Mouse (Mus musculus) monocyte, adult 59 days (primary cell): Measurements from ENCODE around the gene Zfp771. TPM values are rescaled to one million over a fixed set of nuclear protein-coding genes. Genes with fewer than 3 reads are reported as not detected.

Source experiments
- total RNA-seq, 2 experiments: library from RNA; stranded (reverse); gene quantifications; one replicate each; pipeline ENCODE4 v1.2.4; 2023

Zfp771 gene
- total RNA-seq = 1 to 10 TPM; 7.0 to 8.8 TPM

GRCm38 (mm10) chr7:127243870-127244657 is at the start of gene Zfp771:
TSS of gene Zfp771 (plus strand) at chr7:127244274.

DNA sequence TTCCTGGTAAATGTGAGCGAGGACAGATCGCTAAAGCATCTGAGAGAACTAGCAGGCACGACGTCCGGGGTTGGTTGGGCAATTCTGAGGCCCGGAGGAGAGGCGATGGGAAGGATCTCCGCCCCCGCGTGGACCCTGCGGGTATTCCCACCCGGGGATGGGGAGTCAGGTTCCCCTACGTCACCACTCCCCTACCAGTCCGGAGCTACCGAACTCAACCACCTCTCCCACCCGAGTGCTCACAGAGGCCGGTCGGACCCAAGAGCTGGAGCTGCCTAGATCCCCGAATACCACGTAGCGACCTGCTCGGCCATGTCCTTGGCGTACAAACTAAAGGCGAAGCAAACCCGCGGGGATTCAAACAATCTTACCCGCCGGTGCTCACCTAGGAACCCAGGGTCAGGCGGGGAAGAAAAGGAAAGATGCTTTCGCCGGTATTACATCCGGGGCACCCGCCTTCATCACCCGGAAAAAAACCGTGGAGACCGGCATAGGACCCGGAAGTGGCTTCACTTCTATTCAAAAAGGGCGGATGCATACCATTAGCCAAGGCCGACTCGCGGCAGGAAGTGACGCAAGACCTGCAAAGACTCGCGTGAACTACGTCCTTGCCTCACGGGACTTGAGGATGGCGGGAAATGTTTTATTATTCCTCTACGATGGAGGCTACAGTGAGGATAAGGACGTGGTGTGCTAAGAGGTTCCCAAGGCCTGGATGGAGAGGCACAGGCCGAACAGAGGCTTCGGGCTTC is 48.4 kb upstream of the Zfp771 start, which contains the start of gene Cd2bp2:
Gene Cd2bp2 (minus strand): TSS at position 507 of the 752 bp plus-strand sequence.

GRCm38 (mm10) chr7:127208295-127208552 is 35.9 kb upstream of the Zfp771 start, which contains the start of gene Tbc1d10b:
TSS of gene Tbc1d10b (minus strand) at chr7:127208468.

DNA sequence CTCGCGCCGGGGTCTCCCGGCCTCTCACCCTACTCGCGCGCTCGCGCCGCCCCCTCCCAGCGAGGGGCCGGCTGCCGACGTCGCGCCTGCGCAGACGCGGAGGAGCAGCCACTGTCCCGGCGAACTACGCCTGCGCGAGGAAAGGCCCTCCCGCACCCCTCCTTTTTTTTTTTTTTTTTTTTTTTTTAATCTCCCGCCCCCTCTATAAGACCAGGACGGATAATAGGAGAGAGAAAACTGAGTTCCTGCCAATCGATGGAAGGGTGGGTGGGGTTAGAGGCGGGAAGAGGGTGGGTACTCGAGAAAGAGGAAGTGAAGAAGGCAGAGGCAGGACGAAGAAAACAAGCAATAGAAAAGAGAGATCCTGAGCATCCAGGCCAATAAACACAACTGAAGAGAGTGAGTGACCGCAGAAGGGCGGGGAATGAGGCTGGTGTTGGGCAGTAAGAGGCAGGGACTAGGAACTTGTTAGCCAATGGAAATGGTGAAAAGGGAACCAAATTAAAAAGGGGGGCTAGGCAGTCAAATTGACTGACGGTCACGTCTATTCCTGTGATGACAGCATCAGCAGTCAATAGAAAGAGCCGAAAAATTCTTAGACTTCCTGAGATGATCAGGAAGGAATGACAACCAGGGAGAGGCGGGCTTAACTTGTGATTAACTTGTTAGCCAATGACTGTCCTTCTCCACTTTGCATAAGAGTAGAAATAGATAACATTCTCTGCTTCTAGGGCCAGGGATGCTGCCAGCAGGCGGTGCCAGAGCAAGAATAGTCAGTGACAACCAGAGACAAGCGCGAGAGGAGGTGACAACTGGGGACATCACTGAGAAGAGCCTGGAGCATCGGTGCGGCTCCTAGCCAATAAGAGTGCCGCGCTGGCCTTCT is 35.3 kb upstream of the Zfp771 start, which contains the start of gene Mylpf:
Gene Mylpf (plus strand): TSS at position 338 of the 886 bp plus-strand sequence.

DNA sequence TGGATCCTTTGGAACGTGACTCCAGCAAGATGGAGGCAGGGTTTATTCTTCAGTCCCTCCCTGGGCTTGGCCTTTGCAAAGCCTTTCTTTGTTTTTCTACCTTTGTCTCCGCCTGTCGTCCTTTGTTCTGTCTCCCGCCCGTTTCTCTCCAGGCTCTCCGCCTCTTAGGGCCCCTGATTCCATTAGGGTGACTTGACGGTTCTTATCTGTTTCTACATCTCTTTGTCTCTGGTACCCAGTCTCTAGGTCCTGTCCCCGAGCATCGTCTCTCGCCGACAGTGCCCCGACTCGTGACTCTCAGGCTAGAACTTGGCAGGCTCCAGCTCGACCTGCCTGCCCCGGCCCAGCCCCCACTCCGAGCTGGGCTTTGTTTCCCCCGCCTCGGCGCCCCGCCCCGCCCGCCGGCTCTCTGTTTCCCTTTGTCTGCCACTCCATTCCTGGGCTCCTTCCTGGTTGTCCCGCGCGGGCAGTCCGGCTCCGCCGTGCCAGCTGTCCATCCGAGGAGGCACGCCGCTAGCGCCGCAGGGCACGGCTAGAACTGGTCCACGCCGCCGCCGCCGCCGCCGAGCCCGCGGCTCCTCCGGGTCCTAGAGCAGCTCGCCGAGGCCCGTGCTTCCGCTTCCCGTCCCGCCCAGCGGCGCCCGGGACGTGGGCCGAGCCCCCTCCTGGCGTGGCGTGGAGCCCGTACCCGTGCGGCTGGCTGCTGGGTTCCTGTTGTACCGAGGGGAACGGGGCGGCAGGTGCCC is 11.3 kb upstream of the Zfp771 start, which contains the start of the genes Zfp553 and Sept1:
Gene Zfp553 (plus strand): TSS at position 440 of the 746 bp plus-strand sequence.
Gene Sept1 (minus strand): TSS at position 509 of the 746 bp plus-strand sequence.

DNA sequence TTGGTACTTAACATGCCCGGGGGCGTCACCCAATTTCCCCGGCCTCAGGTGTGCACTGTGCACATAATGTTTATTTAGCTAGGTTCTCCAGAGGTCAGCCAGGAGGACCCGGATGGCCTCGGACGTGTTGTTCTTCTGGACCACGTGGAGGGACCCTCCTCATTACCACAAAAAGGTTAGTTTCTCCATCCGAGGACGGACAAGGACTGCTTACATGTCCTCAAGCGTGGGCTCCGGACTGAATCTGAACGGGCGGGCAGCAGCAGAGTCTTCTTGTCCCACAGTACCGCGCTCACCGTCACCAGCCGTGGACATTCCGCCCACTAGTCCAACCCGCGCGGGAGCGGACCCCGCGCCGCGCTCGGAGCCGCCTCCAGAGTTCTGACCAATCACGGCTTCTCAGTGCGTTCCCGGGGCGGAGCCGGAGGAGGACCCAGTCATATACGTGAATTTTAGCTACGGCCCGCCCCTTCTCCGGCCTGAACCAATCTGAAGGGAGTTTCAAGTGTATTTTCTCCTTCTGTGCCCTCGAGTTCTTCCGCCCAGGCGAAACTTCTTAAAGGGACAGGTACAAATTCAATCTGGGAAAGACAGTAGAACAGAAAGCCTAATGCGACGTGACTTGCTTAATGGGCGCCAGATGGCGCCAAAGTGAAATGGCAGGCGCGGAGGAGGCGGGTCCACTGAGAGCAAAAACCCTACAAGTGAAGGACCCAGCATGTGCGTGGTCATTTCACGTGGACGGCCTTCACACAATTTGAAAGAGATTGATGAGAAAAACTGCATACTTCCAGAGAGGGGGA is 16.4 kb downstream of the Zfp771 start, which contains the start of gene Dctpp1:
Gene Dctpp1 (minus strand): TSS at position 401 of the 803 bp plus-strand sequence.

DNA sequence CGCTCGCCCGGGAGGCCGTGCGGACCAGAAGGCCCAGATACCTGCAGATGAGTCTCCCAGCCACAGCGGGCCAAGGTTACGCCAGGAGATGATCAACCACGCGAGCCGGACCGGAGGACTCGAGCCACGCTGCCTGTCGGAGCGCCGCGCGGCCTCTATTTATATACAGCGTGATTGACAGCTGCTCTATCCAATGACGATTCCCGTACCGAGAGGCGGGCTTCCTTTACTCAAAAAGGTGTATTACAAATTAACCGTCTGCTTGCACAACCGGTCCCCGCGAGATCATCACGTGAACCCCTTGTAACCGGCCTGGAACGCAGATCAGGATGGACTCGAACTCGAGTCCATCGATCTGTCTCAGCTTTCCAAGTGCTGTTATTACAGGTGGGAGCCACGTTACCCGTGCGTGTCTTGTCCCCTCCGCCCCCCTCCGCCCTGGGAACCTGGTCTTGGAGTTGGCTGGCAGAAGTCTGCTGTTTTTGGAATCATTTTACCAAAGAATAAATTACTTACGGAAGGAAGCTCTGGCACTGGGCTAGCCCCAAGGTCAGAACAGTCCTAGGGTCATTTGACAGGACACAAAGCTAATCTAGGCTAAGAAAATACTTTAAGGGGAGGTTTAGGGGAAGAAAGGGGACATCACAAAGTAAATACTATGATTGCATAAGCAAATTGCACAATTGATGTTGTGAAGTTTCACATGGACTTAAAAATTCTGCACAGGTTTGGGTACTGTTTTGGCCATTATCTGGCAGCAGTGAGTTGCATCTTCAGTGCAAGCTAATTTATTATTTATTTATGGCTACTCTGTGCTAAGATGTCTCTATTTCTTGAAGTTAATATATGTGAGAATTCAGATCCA is 30.1 kb downstream of the Zfp771 start, which contains the start of gene Sephs2:
Gene Sephs2 (minus strand): TSS at position 131 of the 865 bp plus-strand sequence.

GRCm38 (mm10) chr7:127296098-127296497 is 52.0 kb downstream of the Zfp771 start, which contains the start of gene Itgal:
TSS of gene Itgal (plus strand) at chr7:127296260.

Other genes with a start within 250 kb of the Zfp771 start
- 100 to 1,000 TPM; 116 to 123 TPM for gene Mvp, start 229.7 kb upstream of the Zfp771 start, total RNA-seq
- gene Pagr1b, start 227.8 kb upstream of the Zfp771 start, total RNA-seq = 1 to 10 TPM in 1 of 2 experiments, not detected in 1; 9.0 TPM
- 10 to 100 TPM in 1 of 2 experiments, 1 to 10 TPM in 1; 2.2 to 14.5 TPM for gene Pagr1a, start 226.9 kb upstream of the Zfp771 start, total RNA-seq
- 10 to 100 TPM; 29.0 to 34.8 TPM for gene Gm42742, start 223.2 kb upstream of the Zfp771 start, total RNA-seq
- gene Prrt2, start 223.1 kb upstream of the Zfp771 start, total RNA-seq = 1 to 10 TPM; 1.3 TPM
- gene Maz, start 217.2 kb upstream of the Zfp771 start, total RNA-seq = 100 to 1,000 TPM; 166 to 172 TPM
- 1 to 10 TPM; 1.7 to 2.3 TPM for gene Kif22, start 201.8 kb upstream of the Zfp771 start, total RNA-seq
- gene Zg16, start 156.9 kb upstream of the Zfp771 start, total RNA-seq = under 1 TPM in 1 of 2 experiments, not detected in 1; 0.85 TPM
- 10 to 100 TPM; 64.8 to 66.9 TPM for gene AI467606, start 152.9 kb upstream of the Zfp771 start, total RNA-seq
- gene Qprt, start 122.0 kb upstream of the Zfp771 start, total RNA-seq = 10 to 100 TPM; 10.5 to 12.1 TPM
- 100 to 1,000 TPM; 289 to 346 TPM for gene Spn, start 106.5 kb upstream of the Zfp771 start, total RNA-seq
- gene Cd2bp2, start 48.2 kb upstream of the Zfp771 start, total RNA-seq = 10 to 100 TPM; 52.2 to 60.9 TPM
- 100 to 1,000 TPM in 1 of 2 experiments, 10 to 100 TPM in 1; 94.8 to 106 TPM for gene Tbc1d10b, start 35.8 kb upstream of the Zfp771 start, total RNA-seq
- not detected for gene Mylpf, start 35.4 kb upstream of the Zfp771 start, total RNA-seq
- 1 to 10 TPM; 4.5 TPM for gene Zfp553, start 11.2 kb upstream of the Zfp771 start, total RNA-seq
- 1 to 10 TPM; 5.4 to 5.5 TPM for gene Sept1, start 11.1 kb upstream of the Zfp771 start, total RNA-seq
- gene Dctpp1, start 16.4 kb downstream of the Zfp771 start, total RNA-seq = 10 to 100 TPM; 15.2 to 17.6 TPM
- gene Sephs2, start 29.8 kb downstream of the Zfp771 start, total RNA-seq = 10 to 100 TPM; 66.0 to 73.4 TPM
- gene Itgal, start 52.0 kb downstream of the Zfp771 start, total RNA-seq = 100 to 1,000 TPM; 900 to 916 TPM
- gene Zfp768, start 101.3 kb downstream of the Zfp771 start, total RNA-seq = 1 to 10 TPM; 6.1 to 7.0 TPM
- 1 to 10 TPM; 8.8 to 9.0 TPM for gene Zfp747, start 131.8 kb downstream of the Zfp771 start, total RNA-seq
- gene 9130019O22Rik, start 142.9 kb downstream of the Zfp771 start, total RNA-seq = 1 to 10 TPM; 2.4 TPM
- 1 to 10 TPM; 1.7 to 2.9 TPM for gene E430018J23Rik, start 149.4 kb downstream of the Zfp771 start, total RNA-seq
- gene Zfp764, start 162.5 kb downstream of the Zfp771 start, total RNA-seq = 1 to 10 TPM; 5.4 to 6.3 TPM
- 10 to 100 TPM in 1 of 2 experiments, 1 to 10 TPM in 1; 7.4 to 15.1 TPM for gene Zfp688, start 177.8 kb downstream of the Zfp771 start, total RNA-seq
- gene Zfp689, start 204.9 kb downstream of the Zfp771 start, total RNA-seq = 1 to 10 TPM; 2.3 to 3.3 TPM
- gene Prr14, start 215.3 kb downstream of the Zfp771 start, total RNA-seq = 100 to 1,000 TPM; 125 to 128 TPM
- gene Fbrs, start 234.9 kb downstream of the Zfp771 start, total RNA-seq = 100 to 1,000 TPM; 278 to 299 TPM